Mouse (Mus musculus) limb, embryonic 15.5 days (tissue): ENCODE measurements around the gene Fam243. TPM values are rescaled to one million over a fixed set of nuclear protein-coding genes. Genes with fewer than 3 reads are reported as not detected.

Experiments
- ATAC-seq: fragments of 200-750 bp; cut with Nextera tagmentation; 2 replicates; pipeline ENCODE4 v1.8.0; 2017; ENCODE audit warnings: low read depth, moderate TSS enrichment; ENCODE audit not compliant: insufficient number of reproducible peaks, low FRiP score, low TSS enrichment
- H3K27ac ChIP-seq: fragments of 300-500 bp; sonication (generic); 2 replicates; pipeline ENCODE4 v1.5.1; 2015; ENCODE audit warnings: moderate library complexity, mild to moderate bottlenecking, inconsistent platforms
- H3K27me3 ChIP-seq: fragments of 300-500 bp; sonication (generic); 2 replicates; pipeline ENCODE4 v1.6.1; 2015; ENCODE audit warnings: inconsistent platforms
- H3K36me3 ChIP-seq: fragments of 300-500 bp; sonication (generic); 2 replicates; pipeline ENCODE4 v1.6.1; 2015; ENCODE audit warnings: inconsistent platforms
- H3K4me1 ChIP-seq: fragments of 300-500 bp; sonication (generic); 2 replicates; pipeline ENCODE4 v1.6.1; 2015; ENCODE audit warnings: inconsistent platforms
- H3K4me2 ChIP-seq: fragments of 300-500 bp; sonication (generic); 2 replicates; pipeline ENCODE4 v1.6.1; 2015; ENCODE audit warnings: mild to moderate bottlenecking, inconsistent platforms
- H3K4me3 ChIP-seq: fragments of 300-500 bp; sonication (generic); 2 replicates; pipeline ENCODE4 v1.5.1; 2015; ENCODE audit warnings: mild to moderate bottlenecking, inconsistent platforms
- H3K9ac ChIP-seq: fragments of 300-500 bp; sonication (generic); 2 replicates; pipeline ENCODE4 v1.6.1; 2015; ENCODE audit warnings: inconsistent platforms
- H3K9me3 ChIP-seq: fragments of 300-500 bp; sonication (generic); 2 replicates; pipeline ENCODE4 v1.6.1; 2016; ENCODE audit warnings: inconsistent platforms
- WGBS: fragments of 180-500 bp; shearing (Covaris S2); methylation state at CpG from one replicate; pipeline ENCODE4 v1.1.7; 2015; 5-methylcytosine and 5-hydroxymethylcytosine counted together
- polyA plus RNA-seq: library from polyadenylated mRNA; unstranded; fragments of >200 nt; fragmentation: Nextera tagmentation; extraction: Ambion mirVana; gene quantifications from 2 replicates; pipeline ENCODE4 v1.2.1, GENCODE M21; 2015

Fam243 gene
- polyA plus RNA-seq, 1 experiment from 2014 or later = not detected

DNA sequence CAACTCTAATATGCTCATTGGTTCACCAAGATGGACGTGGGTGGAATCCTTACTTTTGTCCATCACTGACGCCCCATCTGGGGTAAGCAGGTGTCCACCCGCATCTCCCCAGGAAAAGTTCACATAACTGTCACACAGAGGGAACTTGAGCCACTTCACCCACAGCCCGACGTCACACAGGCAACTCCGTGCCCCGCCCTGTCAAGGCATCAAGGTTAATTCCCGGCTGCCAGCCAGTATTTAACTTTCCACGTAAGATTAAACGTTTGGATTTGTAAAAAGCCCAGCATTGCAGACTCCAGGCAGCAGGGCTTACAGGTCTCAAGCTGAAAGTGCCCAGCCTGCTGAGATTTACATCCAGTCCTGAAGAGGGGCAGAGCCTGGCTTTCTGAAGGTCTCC, 29.1 kb downstream of the Fam243 start, which contains the start of gene Kcne2:
TSS of gene Kcne2 (plus strand) at position 289 of the 400 bp plus-strand sequence.
- 62% methylated on average over 10 of the region's 10 CpGs for WGBS

DNA sequence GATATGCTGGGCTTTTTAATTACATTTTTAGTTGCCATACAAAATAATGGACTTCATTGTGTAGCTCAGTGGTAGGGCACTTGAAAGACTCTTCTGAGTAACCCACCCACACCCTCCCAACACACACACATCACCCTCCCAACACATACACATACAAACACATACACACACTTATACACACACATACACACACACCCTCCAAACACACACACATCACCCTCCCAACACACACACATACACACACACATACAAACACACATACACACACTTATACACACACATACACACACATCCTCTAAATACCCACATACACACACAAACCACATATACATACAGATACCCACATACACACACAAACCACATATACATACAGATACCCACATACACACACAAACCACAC, 31.2 kb downstream of the Fam243 start:
- Histone ChIP-seq H3K4me2 (no peak overlapping the region), H3K9ac (no peak overlapping the region), H3K27me3 (no peaks in the 10 kb centered on the region), H3K27ac (no peak overlapping the region), H3K36me3 (no peaks in the 10 kb centered on the region), H3K4me1 (0 out of 2 replicates have a peak, but pooled peaks cover 3% of the 10 kb centered on the region), H3K9me3 (no peaks in the 10 kb centered on the region), H3K4me3 (no peak overlapping the region)
- no peak for ATAC-seq

More for the DNA sequence above, 29.1 kb downstream of the Fam243 start, which contains the start of gene Kcne2:
- Histone ChIP-seq H3K9ac (no peak within 1 kb of the TSS), H3K4me2 (no peak within 1 kb of the TSS), H3K36me3 (no peaks in the 10 kb centered on the region), H3K4me1 (no peaks in the 10 kb centered on the region), H3K27me3 (no peaks in the 10 kb centered on the region), H3K27ac (no peak within 1 kb of the TSS), H3K9me3 (no peaks in the 10 kb centered on the region), H3K4me3 (no peak within 1 kb of the TSS)
- ATAC-seq = no peak

DNA sequence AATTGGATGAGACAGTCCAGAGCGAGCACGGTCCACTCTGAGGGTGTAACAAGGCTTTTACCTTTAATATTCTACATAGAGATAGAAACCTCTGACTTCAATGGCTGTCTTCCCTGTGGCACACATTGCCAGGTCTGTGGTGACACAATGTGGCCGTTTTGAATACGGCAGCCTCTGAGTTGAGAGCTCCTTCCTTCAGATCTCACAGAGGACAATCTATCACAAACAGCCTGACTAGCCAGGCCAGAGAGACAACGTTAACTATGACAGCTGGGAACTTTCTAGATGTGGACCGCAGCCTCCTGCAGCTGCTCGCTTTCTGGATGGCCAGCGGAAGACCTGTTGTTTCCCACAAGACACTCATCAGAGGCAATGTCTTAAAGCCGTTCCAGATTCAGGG, 32.5 kb downstream of the Fam243 start:
- no peak for ATAC-seq
- H3K4me2 ChIP-seq = no peak overlapping the region
- no peak overlapping the region for H3K9ac ChIP-seq
- no peaks in the 10 kb centered on the region for H3K27me3 ChIP-seq
- 0 out of 2 replicates have a peak, but pooled peaks cover 3% of the 10 kb centered on the region for H3K4me1 ChIP-seq
- 81% methylated on average over 9 of the region's 9 CpGs for WGBS
- H3K36me3 ChIP-seq = no peaks in the 10 kb centered on the region
- H3K9me3 ChIP-seq = no peaks in the 10 kb centered on the region
- no peak overlapping the region for H3K4me3 ChIP-seq
- no peak overlapping the region for H3K27ac ChIP-seq

DNA sequence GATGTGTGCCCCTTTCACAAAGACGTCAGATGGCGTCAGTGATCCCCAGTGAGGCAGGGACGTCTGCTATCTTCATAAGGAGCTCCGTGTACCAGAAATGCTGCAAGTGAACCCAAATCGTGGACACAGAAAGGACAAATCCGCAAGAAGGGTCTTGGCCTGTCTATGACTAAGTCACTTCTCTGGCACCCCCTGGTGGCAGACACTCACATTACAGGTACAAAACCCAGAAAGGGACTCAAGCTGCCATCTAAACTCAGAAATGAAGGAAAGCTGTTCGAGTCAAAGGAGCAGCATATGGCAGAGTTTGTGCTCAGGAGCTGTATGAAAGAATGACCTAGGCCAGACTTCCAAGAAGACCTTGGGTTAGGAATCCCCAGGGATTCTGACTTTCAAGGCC, 34.6 kb downstream of the Fam243 start:
- Histone ChIP-seq H3K36me3 (no peaks in the 10 kb centered on the region), H3K4me3 (no peak overlapping the region), H3K9me3 (no peaks in the 10 kb centered on the region), H3K4me2 (no peak overlapping the region), H3K9ac (no peak overlapping the region), H3K27ac (no peak overlapping the region), H3K4me1 (0 out of 2 replicates have a peak, but pooled peaks cover 3% of the 10 kb centered on the region), H3K27me3 (no peaks in the 10 kb centered on the region)
- 10% methylated on average over 7 of the region's 7 CpGs for WGBS
- ATAC-seq = no peak

DNA sequence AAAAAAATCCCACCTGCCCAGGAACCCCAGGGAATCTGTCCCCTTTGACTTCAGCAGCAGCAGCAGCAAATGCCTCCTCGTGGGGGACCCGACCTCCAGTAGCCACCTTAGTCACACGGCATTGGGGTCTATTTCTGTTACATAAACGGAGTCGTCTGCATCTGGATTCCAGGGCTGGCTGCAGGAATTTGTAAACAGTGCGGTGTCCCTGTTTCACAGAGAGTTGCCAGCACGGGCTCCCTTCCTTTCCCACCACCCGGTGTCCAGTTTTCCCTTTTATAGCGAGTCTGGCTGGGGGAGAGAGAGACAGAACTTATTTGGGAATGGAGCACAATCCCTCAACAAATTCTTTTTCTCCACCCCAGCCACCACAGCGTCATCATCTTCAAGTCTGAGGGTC, 36.2 kb downstream of the Fam243 start:
- H3K4me3 ChIP-seq = no peak overlapping the region
- H3K9ac ChIP-seq = no peak overlapping the region
- no peaks in the 10 kb centered on the region for H3K9me3 ChIP-seq
- 26% methylated on average over 10 of the region's 10 CpGs for WGBS
- no peak overlapping the region for H3K4me2 ChIP-seq
- no peak for ATAC-seq
- 0 out of 2 replicates have a peak, but pooled peaks cover 3% of the 10 kb centered on the region for H3K4me1 ChIP-seq
- H3K36me3 ChIP-seq = no peaks in the 10 kb centered on the region
- no peak overlapping the region for H3K27ac ChIP-seq
- H3K27me3 ChIP-seq = no peaks in the 10 kb centered on the region

DNA sequence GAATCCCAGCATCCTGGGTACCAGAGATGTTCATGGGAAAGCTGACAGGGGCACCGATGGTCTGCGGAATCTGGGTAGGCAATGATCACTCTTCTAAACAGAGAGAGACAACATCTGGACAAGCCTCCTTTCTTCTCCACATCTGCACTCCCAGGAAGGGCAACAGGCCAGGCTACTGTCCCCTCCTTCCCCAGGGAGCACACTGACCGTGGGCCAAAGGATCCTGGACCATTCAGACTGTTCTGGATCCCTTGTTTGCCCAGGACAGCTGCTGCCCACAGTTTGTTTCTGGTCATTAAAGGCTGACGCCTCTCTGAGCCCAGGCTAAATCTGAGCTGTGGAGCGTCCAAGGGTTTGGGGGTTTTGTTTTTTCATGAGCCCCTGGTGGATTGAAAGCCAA, 38.6 kb downstream of the Fam243 start:
- H3K9ac ChIP-seq = no peak overlapping the region
- H3K27ac ChIP-seq = no peak overlapping the region
- H3K27me3 ChIP-seq = no peaks in the 10 kb centered on the region
- H3K4me3 ChIP-seq = no peak overlapping the region
- H3K36me3 ChIP-seq = no peaks in the 10 kb centered on the region
- H3K4me1 ChIP-seq = 0 out of 2 replicates have a peak, but pooled peaks cover 3% of the 10 kb centered on the region
- no peak overlapping the region for H3K4me2 ChIP-seq
- 59% methylated on average over 5 of the region's 5 CpGs for WGBS
- H3K9me3 ChIP-seq = no peaks in the 10 kb centered on the region
- ATAC-seq = no peak

DNA sequence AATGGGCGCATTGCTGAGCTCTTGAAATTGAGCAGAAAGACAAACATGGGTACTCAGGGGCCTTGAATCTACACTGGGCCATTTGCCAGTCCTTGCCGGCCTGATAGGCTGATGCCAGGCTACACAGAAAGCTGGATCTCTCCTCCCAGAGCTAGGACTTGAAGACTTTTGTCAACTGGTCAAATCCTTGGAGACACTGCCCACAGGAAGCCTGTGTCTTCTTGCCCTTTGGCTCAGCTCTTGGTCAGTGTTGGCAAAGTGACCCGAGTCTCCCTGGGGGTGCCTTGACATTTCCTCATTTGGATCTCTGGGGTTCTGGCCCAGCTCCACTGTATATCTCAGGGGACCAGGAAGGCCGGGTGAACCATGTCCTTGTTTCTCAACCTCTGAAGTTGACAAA, 45.7 kb downstream of the Fam243 start:
- H3K27me3 ChIP-seq = no peaks in the 10 kb centered on the region
- no peak overlapping the region for H3K27ac ChIP-seq
- H3K9ac ChIP-seq = no peak overlapping the region
- H3K4me3 ChIP-seq = no peak overlapping the region
- ATAC-seq = no peak
- WGBS = 85% methylated on average over 4 of the region's 4 CpGs
- no peaks in the 10 kb centered on the region for H3K36me3 ChIP-seq
- H3K4me1 ChIP-seq = no peaks in the 10 kb centered on the region
- H3K9me3 ChIP-seq = no peaks in the 10 kb centered on the region
- no peak overlapping the region for H3K4me2 ChIP-seq

DNA sequence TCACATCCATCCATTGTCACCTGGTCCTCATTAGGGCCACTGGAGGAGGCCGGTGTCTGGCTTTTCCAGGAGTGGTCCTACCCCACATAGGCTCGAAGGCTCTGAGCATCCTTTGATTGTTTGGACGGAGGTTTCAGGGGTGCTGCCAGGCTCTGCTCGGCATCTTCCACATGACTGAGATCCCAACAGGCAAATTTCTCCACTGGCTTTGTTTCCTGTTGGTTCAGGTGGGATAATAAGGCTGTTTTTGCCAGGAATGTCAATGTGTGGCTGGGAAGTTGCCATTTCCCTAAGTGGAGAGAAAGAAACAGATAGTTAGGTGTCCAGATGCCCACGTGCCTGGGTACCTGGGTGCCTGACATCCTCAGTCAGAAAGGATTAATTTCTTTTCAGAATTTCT, 46.7 kb downstream of the Fam243 start:
- Histone ChIP-seq H3K4me2 (no peak overlapping the region), H3K27ac (no peak overlapping the region), H3K9me3 (no peaks in the 10 kb centered on the region), H3K4me1 (no peaks in the 10 kb centered on the region), H3K4me3 (no peak overlapping the region), H3K27me3 (no peaks in the 10 kb centered on the region), H3K9ac (no peak overlapping the region), H3K36me3 (no peaks in the 10 kb centered on the region)
- WGBS = 50% methylated on average over 5 of the region's 5 CpGs
- no peak for ATAC-seq

Other genes with a start within 250 kb of the Fam243 start
- 0.18 TPM in 1 of 2 replicates, not detected in the other for gene Kcne2, start 29.1 kb downstream of the Fam243 start, polyA plus RNA-seq
- gene Smim11, start 20.2 kb downstream of the Fam243 start, polyA plus RNA-seq = 129 and 138 TPM in 2 replicates
- 0.36 and 0.42 TPM in 2 replicates for gene Kcne1, start 38.0 kb upstream of the Fam243 start, polyA plus RNA-seq
- gene Rcan1, start 149.4 kb upstream of the Fam243 start, polyA plus RNA-seq = 39.9 and 41.2 TPM in 2 replicates
- 1.1 and 1.4 TPM in 2 replicates for gene Clic6, start 164.3 kb upstream of the Fam243 start, polyA plus RNA-seq